Mouse (Mus musculus) intestine, postnatal 0 days (tissue): ENCODE results near the gene Tmem131. TPM values are rescaled to one million over a fixed set of nuclear protein-coding genes. Genes with fewer than 3 reads are reported as not detected.
"Not testable (repeated sequence)": the region's sequence is repeated elsewhere in the genome, so short reads cannot be mapped to it uniquely, and the experiment has no call there.

Experiments used
- ATAC-seq: fragments of 200-750 bp; cut with Nextera tagmentation; 2 replicates; pipeline ENCODE4 v1.8.0; 2017; ENCODE audit warnings: mild to moderate bottlenecking, moderate TSS enrichment, moderate library complexity
- H3K27ac ChIP-seq: fragments of 300-500 bp; sonication (generic); 2 replicates; pipeline ENCODE4 v1.5.1; 2014; ENCODE audit warnings: mild to moderate bottlenecking, low read depth, low read length, moderate library complexity
- H3K27me3 ChIP-seq: fragments of 300-500 bp; sonication (generic); replicated peaks from 2 replicates; pipeline ENCODE4 v1.6.1; 2014; ENCODE audit warnings: low read length, mixed read lengths; ENCODE audit not compliant: control insufficient read depth, insufficient read depth
- H3K36me3 ChIP-seq: fragments of 300-500 bp; sonication (generic); 2 replicates; pipeline ENCODE4 v1.6.1; 2014; ENCODE audit warnings: mild to moderate bottlenecking, moderate library complexity; ENCODE audit not compliant: control insufficient read depth, insufficient read depth
- H3K4me1 ChIP-seq: fragments of 300-500 bp; sonication (generic); replicated peaks from 2 replicates; pipeline ENCODE4 v1.6.1; 2014; ENCODE audit warnings: antibody characterized with exemption, low read length, mixed read lengths; ENCODE audit not compliant: control insufficient read depth, insufficient read depth
- H3K4me2 ChIP-seq: fragments of 300-500 bp; sonication (generic); replicated peaks from 2 replicates; pipeline ENCODE4 v1.6.1; 2014; ENCODE audit warnings: low read depth, mild to moderate bottlenecking, moderate library complexity
- H3K4me3 ChIP-seq: fragments of 300-500 bp; sonication (generic); 2 replicates; pipeline ENCODE4 v1.5.1; 2014; ENCODE audit warnings: low read depth, low read length
- H3K9ac ChIP-seq: fragments of 300-500 bp; sonication (generic); 2 replicates; pipeline ENCODE4 v1.6.1; 2014; ENCODE audit warnings: mild to moderate bottlenecking, low read depth, low read length
- H3K9me3 ChIP-seq: fragments of 300-500 bp; sonication (generic); 2 replicates; pipeline ENCODE4 v1.6.1; 2016; ENCODE audit warnings: mixed run types; ENCODE audit not compliant: control insufficient read depth
- CTCF ChIP-seq: sonication (generic); IDR thresholded peaks from 2 replicates; pipeline ENCODE4 v1.5.1; 2016; ENCODE audit warnings: low read depth, mild to moderate bottlenecking, control low read depth, antibody characterized with exemption, moderate library complexity
- WGBS: fragments of 180-500 bp; shearing (Covaris S2); extraction: QIAGEN DNeasy Blood & Tissue Kit; methylation state at CpG from one replicate; pipeline ENCODE4 v1.1.7; 2014; 5-methylcytosine and 5-hydroxymethylcytosine counted together
- polyA plus RNA-seq: library from polyadenylated mRNA; unstranded; fragments of >200 nt; fragmentation: Nextera tagmentation; extraction: Ambion mirVana; gene quantifications from 2 replicates; pipeline ENCODE4 v1.2.1, GENCODE M21; 2015

The Tmem131 gene
- polyA plus RNA-seq, 1 experiment from 2014 or later: 10.6 TPM

DNA sequence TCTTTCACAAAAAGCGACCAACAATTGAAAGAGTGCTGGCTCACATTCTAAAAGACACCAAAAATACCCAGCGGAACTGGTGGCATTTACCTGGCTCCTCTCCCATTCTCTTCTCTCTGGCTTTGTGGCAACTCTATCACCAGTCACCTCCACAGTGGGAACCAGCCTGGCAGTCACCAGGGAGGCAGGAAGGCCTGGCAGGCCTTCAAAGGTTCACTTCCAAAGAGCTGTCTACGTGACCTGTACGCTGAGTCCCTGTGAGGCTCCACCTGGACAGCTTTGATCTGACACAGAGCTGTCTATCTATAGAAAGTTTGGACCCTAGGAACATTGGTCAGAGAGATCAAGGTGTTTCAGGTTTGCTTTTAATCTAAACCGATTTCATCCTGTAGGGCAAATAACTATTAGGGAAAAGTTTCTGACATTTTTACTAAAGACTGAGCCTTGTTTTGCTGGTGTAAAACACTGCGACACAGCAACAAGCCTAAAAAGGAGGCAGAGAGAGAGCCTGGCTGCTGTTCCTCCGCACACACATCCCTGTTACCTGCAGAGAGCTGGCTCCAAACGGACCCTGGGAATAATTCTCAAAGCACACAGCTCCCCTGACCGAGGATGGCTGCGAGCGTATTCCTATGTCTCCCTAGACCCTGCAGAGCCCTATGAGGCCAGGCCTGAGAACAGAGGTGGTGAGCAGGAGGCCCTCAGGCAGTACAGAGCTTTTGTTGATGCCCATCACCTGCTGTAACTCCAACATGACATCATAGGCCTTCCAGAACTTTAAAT is 40.7 kb downstream of the Tmem131 start:
- 0 out of 2 replicates have a peak, but pooled peaks cover 3% of the 10 kb centered on the region for H3K4me1 ChIP-seq
- no peak overlapping the region for H3K9ac ChIP-seq
- H3K27ac ChIP-seq: no peak overlapping the region
- H3K9me3 ChIP-seq: no peaks in the 10 kb centered on the region
- ATAC-seq: no peak
- no peak for TF ChIP-seq CTCF
- no peaks in the 10 kb centered on the region for H3K27me3 ChIP-seq
- 88% methylated on average over 11 of the region's 11 CpGs for WGBS
- no peak overlapping the region for H3K4me3 ChIP-seq
- H3K4me2 ChIP-seq: no peak overlapping the region
- H3K36me3 ChIP-seq: no peaks in the 10 kb centered on the region; the same call in 1 of the 2 replicates

DNA sequence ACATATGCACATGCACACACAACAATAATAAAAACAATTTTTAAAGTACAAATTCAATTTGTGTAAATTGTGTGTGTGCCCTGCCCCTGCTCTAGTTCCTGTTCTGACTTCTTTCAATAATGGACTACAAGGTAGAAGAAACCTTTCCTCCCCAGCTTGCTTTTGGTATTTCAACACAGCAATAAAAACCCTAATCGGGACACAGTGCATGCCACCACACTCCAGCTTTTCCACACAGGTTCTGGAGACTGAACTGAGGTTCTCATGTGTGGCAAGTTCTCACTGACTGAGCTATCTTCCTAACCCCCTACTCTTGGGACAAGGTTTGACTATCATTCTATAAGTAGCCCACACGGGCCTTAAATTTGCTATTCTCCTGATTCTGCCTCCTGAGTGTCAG is 43.8 kb downstream of the Tmem131 start:
- no peak overlapping the region for H3K27ac ChIP-seq
- ATAC-seq: peak; percentile 61

DNA sequence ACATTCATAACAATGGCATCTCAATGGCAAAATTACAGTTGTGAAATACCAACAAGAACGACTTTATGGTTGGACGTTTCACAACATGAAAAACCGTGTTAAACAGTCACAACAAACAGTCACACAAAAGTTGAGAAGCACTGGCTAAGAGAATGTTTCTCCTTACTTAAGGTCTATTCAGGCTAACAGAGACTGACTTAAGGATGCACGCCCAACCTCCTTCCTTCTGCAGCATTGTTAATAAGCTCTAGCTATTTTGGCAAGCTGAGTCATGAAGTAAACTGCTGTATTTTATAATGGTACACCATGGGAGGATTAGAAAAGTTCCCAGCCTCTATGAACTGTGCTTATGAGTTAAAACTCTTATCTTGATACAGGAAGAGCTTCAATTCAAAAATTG is 47.0 kb downstream of the Tmem131 start:
- H3K36me3 ChIP-seq: no peaks in the 10 kb centered on the region
- ATAC-seq: no peak
- no peaks in the 10 kb centered on the region for H3K27me3 ChIP-seq
- no peak for TF ChIP-seq CTCF
- H3K4me3 ChIP-seq: no peak overlapping the region
- no peaks in the 10 kb centered on the region for H3K9me3 ChIP-seq
- WGBS: 66% methylated on average over 4 of the region's 4 CpGs
- no peaks in the 10 kb centered on the region for H3K4me1 ChIP-seq
- H3K4me2 ChIP-seq: no peak overlapping the region
- no peak overlapping the region for H3K27ac ChIP-seq
- H3K9ac ChIP-seq: no peak overlapping the region

More for the DNA sequence above, 43.8 kb downstream of the Tmem131 start:
- Histone ChIP-seq H3K4me2 (no peak overlapping the region), H3K9ac (no peak overlapping the region), H3K4me1 (no peaks in the 10 kb centered on the region), H3K36me3 (no peaks in the 10 kb centered on the region; the same call in 1 of the 2 replicates), H3K4me3 (no peak overlapping the region), H3K27me3 (no peaks in the 10 kb centered on the region), H3K9me3 (no peaks in the 10 kb centered on the region)
- 59% methylated on average over 2 of the region's 2 CpGs for WGBS
- TF ChIP-seq CTCF: no peak

DNA sequence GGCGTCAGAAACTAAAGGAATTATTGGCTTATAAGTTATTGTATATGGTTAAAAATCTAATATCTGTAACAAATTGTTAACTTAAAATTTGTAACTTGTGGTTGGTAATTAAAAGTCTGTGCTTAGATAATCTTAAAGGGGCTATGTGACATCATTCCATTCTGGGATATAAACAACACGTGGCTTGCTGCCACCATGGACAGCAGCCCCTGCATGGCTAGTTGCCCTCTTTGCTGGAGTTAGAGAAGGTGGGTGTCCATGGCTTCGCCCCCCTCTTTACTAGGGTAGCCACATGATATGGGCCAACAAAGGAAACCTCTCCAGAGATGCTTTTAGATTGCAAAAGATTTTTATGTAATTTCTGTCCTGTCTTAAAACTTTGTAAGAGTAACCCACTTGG is 48.0 kb downstream of the Tmem131 start:
- H3K27me3 ChIP-seq: no peaks in the 10 kb centered on the region
- H3K36me3 ChIP-seq: no peaks in the 10 kb centered on the region
- WGBS: 84% methylated on average over 3 of the region's 3 CpGs
- no peak overlapping the region for H3K9ac ChIP-seq
- no peaks in the 10 kb centered on the region for H3K9me3 ChIP-seq
- H3K4me2 ChIP-seq: no peak overlapping the region
- no peak overlapping the region for H3K4me3 ChIP-seq
- no peak for TF ChIP-seq CTCF
- no peak for ATAC-seq
- no peaks in the 10 kb centered on the region for H3K4me1 ChIP-seq
- no peak overlapping the region for H3K27ac ChIP-seq

DNA sequence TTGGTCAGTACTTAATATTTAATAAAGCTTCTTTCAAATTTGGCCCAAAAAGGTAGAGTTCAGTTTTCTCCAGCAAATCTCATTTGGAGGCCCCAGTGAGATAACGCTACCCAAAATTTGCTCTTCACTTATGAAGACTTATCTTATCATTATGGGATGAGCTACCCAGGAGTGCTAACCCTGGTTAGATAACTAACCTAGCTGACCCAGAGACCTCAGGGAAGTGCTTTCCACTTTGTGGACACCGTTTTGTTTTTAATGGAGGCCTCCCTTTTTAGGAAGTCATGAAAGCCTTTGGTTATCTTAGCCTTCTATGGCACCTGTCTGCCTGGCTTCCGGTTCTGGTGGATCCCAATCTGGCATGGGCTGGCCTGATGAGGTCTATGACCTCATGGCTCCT is 49.3 kb downstream of the Tmem131 start:
- H3K27me3 ChIP-seq: no peaks in the 10 kb centered on the region
- 86% methylated on average over 3 of the region's 3 CpGs for WGBS
- 0 out of 2 replicates have a peak, but pooled peaks cover 6% of the 10 kb centered on the region for H3K4me1 ChIP-seq
- H3K27ac ChIP-seq: no peak overlapping the region
- no peak overlapping the region for H3K4me3 ChIP-seq
- no peak for ATAC-seq
- H3K4me2 ChIP-seq: no peak overlapping the region
- H3K9me3 ChIP-seq: no peaks in the 10 kb centered on the region
- no peak for TF ChIP-seq CTCF
- no peaks in the 10 kb centered on the region for H3K36me3 ChIP-seq
- no peak overlapping the region for H3K9ac ChIP-seq

DNA sequence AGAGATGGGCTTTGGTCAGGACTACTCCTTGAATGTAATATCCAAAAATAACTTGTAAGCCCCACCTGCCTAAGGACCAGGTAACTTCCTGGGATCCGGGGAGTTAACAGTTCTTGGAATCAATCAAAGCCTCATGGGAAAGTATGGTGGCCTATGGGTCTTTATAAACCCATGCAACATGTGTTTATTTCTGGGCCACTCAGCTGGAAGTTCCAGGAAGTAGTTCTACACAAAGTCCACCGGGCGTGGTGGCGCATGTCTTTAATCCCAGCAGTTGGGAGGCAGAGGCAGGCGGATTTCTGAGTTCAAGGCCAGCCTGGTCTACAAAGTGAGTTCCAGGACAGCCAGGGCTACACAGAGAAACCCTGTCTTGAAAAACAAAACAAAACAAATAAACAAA is 49.7 kb downstream of the Tmem131 start:
- H3K9me3 ChIP-seq, H3K36me3 ChIP-seq, H3K4me1 ChIP-seq, H3K4me3 ChIP-seq, H3K27me3 ChIP-seq, ATAC-seq, H3K4me2 ChIP-seq, H3K9ac ChIP-seq, H3K27ac ChIP-seq: not testable (repeated sequence)
- 91% methylated on average over 5 of the region's 5 CpGs for WGBS

DNA sequence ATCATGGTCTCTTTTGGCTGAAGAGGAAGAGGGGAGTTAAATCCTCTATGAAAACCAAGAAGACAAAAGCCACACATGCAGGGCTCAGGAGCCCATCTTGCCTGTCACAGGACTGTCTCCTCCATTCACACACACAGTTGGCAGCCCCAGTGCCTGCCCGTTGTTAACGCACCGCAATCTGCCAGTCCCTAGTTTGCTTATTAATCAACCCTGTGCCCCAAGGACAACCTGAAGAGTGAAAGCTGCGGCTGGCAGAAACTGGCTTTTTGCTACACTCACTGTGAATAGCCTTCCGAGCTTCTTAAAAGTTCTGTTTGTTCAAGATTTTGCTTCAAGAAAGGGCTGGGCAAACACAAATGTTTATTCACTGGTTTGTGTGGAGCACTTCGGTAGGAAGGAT is 50.3 kb downstream of the Tmem131 start:
- 46% methylated on average over 6 of the region's 6 CpGs for WGBS
- no peak for TF ChIP-seq CTCF
- Histone ChIP-seq H3K9me3 (no peaks in the 10 kb centered on the region), H3K27me3 (no peaks in the 10 kb centered on the region), H3K9ac (no peak overlapping the region), H3K27ac (no peak overlapping the region), H3K36me3 (no peaks in the 10 kb centered on the region), H3K4me1 (0 out of 2 replicates have a peak, but pooled peaks cover 6% of the 10 kb centered on the region), H3K4me2 (no peak overlapping the region), H3K4me3 (no peak overlapping the region)
- ATAC-seq: no peak
